Mouse (Mus musculus): ENCODE data around the gene Glis1. TPM values are rescaled to one million over a fixed set of nuclear protein-coding genes. Genes with fewer than 3 reads are reported as not detected.

Gene Glis1
- polyA plus RNA-seq, 1 experiment from 2014 or later, result 6.3 TPM

GRCm38 (mm10) chr4:107422176-107422575 is 12.2 kb upstream of the Glis1 start:
- DNase-seq (ENCODE audit: low spot score) (peak; percentile 73), ATAC-seq (ENCODE audit: low FRiP score) (no peak)
- Histone ChIP-seq H3K27me3 (ENCODE audit: control insufficient read depth, insufficient read depth, low read length) (no peaks in the 10 kb centered on the region), H3K36me3 (ENCODE audit: control insufficient read depth, insufficient read depth, low read length) (no peaks in the 10 kb centered on the region), H3K4me1 (replicated peaks; ENCODE audit: control insufficient read depth, insufficient read depth, low read length) (peaks cover 2% of the 10 kb centered on the region; the same call in 1 of the 2 replicates), H3K4me3 (ENCODE audit: low read depth, low read length) (no peak overlapping the region), H3K4me2 (replicated peaks; ENCODE audit: low read depth, low read length) (no peak overlapping the region), H3K9me3 (ENCODE audit: control insufficient read depth, low read length) (no peaks in the 10 kb centered on the region), H3K9ac (ENCODE audit: low read depth, low read length) (no peak overlapping the region), H3K27ac (ENCODE audit: low read depth, low read length) (no peak overlapping the region)
- 22% methylated on average over 6 of the region's 6 CpGs for WGBS

- 92% methylated on average over 12 of the region's 12 CpGs for WGBS
- H3K4me2 ChIP-seq (replicated peaks; ENCODE audit: low read depth, low read length), result no peak overlapping the region
Measured at GRCm38 (mm10) chr4:107425616-107426015, 8.8 kb upstream of the Glis1 start.

GRCm38 (mm10) chr4:107426631-107427030 is 7.8 kb upstream of the Glis1 start:
- WGBS, result 84% methylated on average over 9 of the region's 9 CpGs

More at GRCm38 (mm10) chr4:107425616-107426015, 8.8 kb upstream of the Glis1 start:
- H3K4me1 ChIP-seq (replicated peaks; ENCODE audit: control insufficient read depth, insufficient read depth, low read length), result peaks cover 2% of the 10 kb centered on the region; the same call in 1 of the 2 replicates
- no peak overlapping the region for H3K9ac ChIP-seq (ENCODE audit: low read depth, low read length)
- H3K36me3 ChIP-seq (ENCODE audit: control insufficient read depth, insufficient read depth, low read length), result no peaks in the 10 kb centered on the region
- H3K9me3 ChIP-seq (ENCODE audit: control insufficient read depth, low read length), result no peaks in the 10 kb centered on the region
- no peak overlapping the region for H3K4me3 ChIP-seq (ENCODE audit: low read depth, low read length)
- DNase-seq (ENCODE audit: low spot score), result no peak
- ATAC-seq (ENCODE audit: low FRiP score), result no peak
- no peaks in the 10 kb centered on the region for H3K27me3 ChIP-seq (ENCODE audit: control insufficient read depth, insufficient read depth, low read length)
- H3K27ac ChIP-seq (ENCODE audit: low read depth, low read length), result no peak overlapping the region

GRCm38 (mm10) chr4:107432717-107433116 is 1.7 kb upstream of the Glis1 start:
- WGBS, result 87% methylated on average over 5 of the region's 5 CpGs
- Histone ChIP-seq H3K27me3 (ENCODE audit: control insufficient read depth, insufficient read depth, low read length) (peaks cover 44% of the 10 kb centered on the region), H3K4me3 (ENCODE audit: low read depth, low read length) (no peak overlapping the region), H3K4me2 (replicated peaks; ENCODE audit: low read depth, low read length) (no peak overlapping the region), H3K9me3 (ENCODE audit: control insufficient read depth, low read length) (no peaks in the 10 kb centered on the region), H3K36me3 (ENCODE audit: control insufficient read depth, insufficient read depth, low read length) (no peaks in the 10 kb centered on the region), H3K4me1 (replicated peaks; ENCODE audit: control insufficient read depth, insufficient read depth, low read length) (peaks cover 6% of the 10 kb centered on the region; the same call in 1 of the 2 replicates), H3K27ac (ENCODE audit: low read depth, low read length) (no peak overlapping the region), H3K9ac (ENCODE audit: low read depth, low read length) (no peak overlapping the region)
- DNase-seq (ENCODE audit: low spot score) (no peak), ATAC-seq (ENCODE audit: low FRiP score) (no peak)

More at GRCm38 (mm10) chr4:107426631-107427030, 7.8 kb upstream of the Glis1 start:
- Histone ChIP-seq H3K4me2 (replicated peaks; ENCODE audit: low read depth, low read length) (no peak overlapping the region), H3K4me1 (replicated peaks; ENCODE audit: control insufficient read depth, insufficient read depth, low read length) (peaks cover 2% of the 10 kb centered on the region; the same call in 1 of the 2 replicates), H3K36me3 (ENCODE audit: control insufficient read depth, insufficient read depth, low read length) (no peaks in the 10 kb centered on the region), H3K9me3 (ENCODE audit: control insufficient read depth, low read length) (no peaks in the 10 kb centered on the region), H3K27me3 (ENCODE audit: control insufficient read depth, insufficient read depth, low read length) (no peaks in the 10 kb centered on the region), H3K4me3 (ENCODE audit: low read depth, low read length) (no peak overlapping the region), H3K9ac (ENCODE audit: low read depth, low read length) (no peak overlapping the region), H3K27ac (ENCODE audit: low read depth, low read length) (no peak overlapping the region)
- no peak for ATAC-seq (ENCODE audit: low FRiP score)
- DNase-seq (ENCODE audit: low spot score), result no peak

- Histone ChIP-seq H3K27me3 (ENCODE audit: control insufficient read depth, insufficient read depth, low read length) (peaks cover 51% of the 10 kb centered on the region), H3K36me3 (ENCODE audit: control insufficient read depth, insufficient read depth, low read length) (no peaks in the 10 kb centered on the region), H3K9ac (ENCODE audit: low read depth, low read length) (peak overlapping the region; percentile 62), H3K4me1 (replicated peaks; ENCODE audit: control insufficient read depth, insufficient read depth, low read length) (peaks cover 6% of the 10 kb centered on the region; the same call in 1 of the 2 replicates), H3K9me3 (ENCODE audit: control insufficient read depth, low read length) (no peaks in the 10 kb centered on the region), H3K4me2 (replicated peaks; ENCODE audit: low read depth, low read length) (peak overlapping the region; percentile 99), H3K4me3 (ENCODE audit: low read depth, low read length) (peak overlapping the region; percentile 70), H3K27ac (ENCODE audit: low read depth, low read length) (no peak overlapping the region)
- ATAC-seq (ENCODE audit: low FRiP score) (no peak; the same call in 1 of the 2 replicates), DNase-seq (ENCODE audit: low spot score) (no peak)
- 5% methylated on average over 15 of the region's 15 CpGs for WGBS
Measured at GRCm38 (mm10) chr4:107433998-107434355, 414 bp upstream of the Glis1 start.

- DNase-seq (ENCODE audit: low spot score), result peak; percentile 49
- 1% methylated on average over 47 of the region's 47 CpGs for WGBS
- Histone ChIP-seq H3K9me3 (ENCODE audit: control insufficient read depth, low read length) (no peaks in the 10 kb centered on the region), H3K4me1 (replicated peaks; ENCODE audit: control insufficient read depth, insufficient read depth, low read length) (peaks cover 6% of the 10 kb centered on the region; the same call in 1 of the 2 replicates), H3K27me3 (ENCODE audit: control insufficient read depth, insufficient read depth, low read length) (peaks cover 51% of the 10 kb centered on the region), H3K4me2 (replicated peaks; ENCODE audit: low read depth, low read length) (peak overlapping the region; percentile 99), H3K9ac (ENCODE audit: low read depth, low read length) (peak overlapping the region; percentile 62), H3K36me3 (ENCODE audit: control insufficient read depth, insufficient read depth, low read length) (no peaks in the 10 kb centered on the region), H3K27ac (ENCODE audit: low read depth, low read length) (no peak overlapping the region), H3K4me3 (ENCODE audit: low read depth, low read length) (peak overlapping the region; percentile 70)
- ATAC-seq (ENCODE audit: low FRiP score), result no peak; the same call in 1 of the 2 replicates
Measured at GRCm38 (mm10) chr4:107435238-107435946, 1.0 kb downstream of the Glis1 start.

- Histone ChIP-seq H3K27me3 (ENCODE audit: control insufficient read depth, insufficient read depth, low read length) (peaks cover 54% of the 10 kb centered on the region), H3K9me3 (ENCODE audit: control insufficient read depth, low read length) (no peaks in the 10 kb centered on the region), H3K4me1 (replicated peaks; ENCODE audit: control insufficient read depth, insufficient read depth, low read length) (peaks cover 6% of the 10 kb centered on the region; the same call in 1 of the 2 replicates), H3K9ac (ENCODE audit: low read depth, low read length) (no peak overlapping the region), H3K27ac (ENCODE audit: low read depth, low read length) (no peak overlapping the region), H3K4me3 (ENCODE audit: low read depth, low read length) (no peak overlapping the region), H3K4me2 (replicated peaks; ENCODE audit: low read depth, low read length) (no peak overlapping the region), H3K36me3 (ENCODE audit: control insufficient read depth, insufficient read depth, low read length) (no peaks in the 10 kb centered on the region)
- no peak for ATAC-seq (ENCODE audit: low FRiP score)
- no peak for DNase-seq (ENCODE audit: low spot score)
- 88% methylated on average over 7 of the region's 7 CpGs for WGBS
Measured at GRCm38 (mm10) chr4:107436476-107436875, 2.1 kb downstream of the Glis1 start.

GRCm38 (mm10) chr4:107438741-107439140 is 4.3 kb downstream of the Glis1 start:
- no peak overlapping the region for H3K4me2 ChIP-seq (replicated peaks; ENCODE audit: low read depth, low read length)
- H3K4me1 ChIP-seq (replicated peaks; ENCODE audit: control insufficient read depth, insufficient read depth, low read length), result peaks cover 6% of the 10 kb centered on the region; the same call in 1 of the 2 replicates
- no peaks in the 10 kb centered on the region for H3K36me3 ChIP-seq (ENCODE audit: control insufficient read depth, insufficient read depth, low read length)
- no peak for DNase-seq (ENCODE audit: low spot score)
- WGBS, result 86% methylated on average over 8 of the region's 8 CpGs
- no peak overlapping the region for H3K27ac ChIP-seq (ENCODE audit: low read depth, low read length)
- peaks cover 46% of the 10 kb centered on the region for H3K27me3 ChIP-seq (ENCODE audit: control insufficient read depth, insufficient read depth, low read length)
- H3K4me3 ChIP-seq (ENCODE audit: low read depth, low read length), result no peak overlapping the region
- no peaks in the 10 kb centered on the region for H3K9me3 ChIP-seq (ENCODE audit: control insufficient read depth, low read length)
- no peak for ATAC-seq (ENCODE audit: low FRiP score)
- no peak overlapping the region for H3K9ac ChIP-seq (ENCODE audit: low read depth, low read length)

GRCm38 (mm10) chr4:107440306-107440705 is 5.9 kb downstream of the Glis1 start:
- no peak overlapping the region for H3K9ac ChIP-seq (ENCODE audit: low read depth, low read length)
- no peak for DNase-seq (ENCODE audit: low spot score)
- 22% methylated on average over 13 of the region's 13 CpGs for WGBS

More at GRCm38 (mm10) chr4:107440306-107440705, 5.9 kb downstream of the Glis1 start:
- H3K27me3 ChIP-seq (ENCODE audit: control insufficient read depth, insufficient read depth, low read length), result peaks cover 30% of the 10 kb centered on the region
- H3K4me1 ChIP-seq (replicated peaks; ENCODE audit: control insufficient read depth, insufficient read depth, low read length), result peaks cover 4% of the 10 kb centered on the region; the same call in 1 of the 2 replicates
- no peak overlapping the region for H3K27ac ChIP-seq (ENCODE audit: low read depth, low read length)
- peak overlapping the region; percentile 23 for H3K4me2 ChIP-seq (replicated peaks; ENCODE audit: low read depth, low read length)
- no peak overlapping the region for H3K4me3 ChIP-seq (ENCODE audit: low read depth, low read length)
- no peak for ATAC-seq (ENCODE audit: low FRiP score)
- no peaks in the 10 kb centered on the region for H3K9me3 ChIP-seq (ENCODE audit: control insufficient read depth, low read length)
- H3K36me3 ChIP-seq (ENCODE audit: control insufficient read depth, insufficient read depth, low read length), result no peaks in the 10 kb centered on the region
